Mouse (Mus musculus) brain, embryonic 14.5 days (tissue): Measurements from ENCODE around the gene Plrg1. TPM values are rescaled to one million over a fixed set of nuclear protein-coding genes. Genes with fewer than 3 reads are reported as not detected.

Experiments
- DNase-seq: peaks from one replicate; pipeline ENCODE4 v3.0.0-alpha.2; 2011; ENCODE audit warnings: low read depth
- CTCF ChIP-seq: fragments of 200-500 bp; IDR thresholded peaks from 2 replicates; pipeline ENCODE4 v1.5.1; 2012; ENCODE audit warnings: inconsistent platforms, mild to moderate bottlenecking, moderate library complexity, borderline replicate concordance; ENCODE audit not compliant: insufficient read depth, insufficient read length; ENCODE audit errors: extremely low read depth
- POLR2A ChIP-seq: fragments of 200-500 bp; IDR thresholded peaks from 2 replicates; pipeline ENCODE4 v1.6.1; 2012; ENCODE audit warnings: mild to moderate bottlenecking, inconsistent platforms, borderline replicate concordance; ENCODE audit not compliant: poor library complexity, insufficient read depth, insufficient read length, severe bottlenecking; ENCODE audit errors: extremely low read depth
- polyA plus RNA-seq: library from polyadenylated mRNA; depleted of rRNA; stranded (reverse); fragments of >200 nt; gene quantifications from 2 replicates; pipeline ENCODE4 v1.2.3, GENCODE M21; 2012

The Plrg1 gene
- polyA plus RNA-seq, 1 experiment: 87.6 TPM

GRCm38 (mm10) chr3:83025475-83026301 lies 29.6 kb upstream of the Plrg1 start, which contains the start of gene Fga:
Fga (plus strand) TSS chr3:83026076.
- TF ChIP-seq CTCF: no peak
- no peak for DNase-seq

DNA sequence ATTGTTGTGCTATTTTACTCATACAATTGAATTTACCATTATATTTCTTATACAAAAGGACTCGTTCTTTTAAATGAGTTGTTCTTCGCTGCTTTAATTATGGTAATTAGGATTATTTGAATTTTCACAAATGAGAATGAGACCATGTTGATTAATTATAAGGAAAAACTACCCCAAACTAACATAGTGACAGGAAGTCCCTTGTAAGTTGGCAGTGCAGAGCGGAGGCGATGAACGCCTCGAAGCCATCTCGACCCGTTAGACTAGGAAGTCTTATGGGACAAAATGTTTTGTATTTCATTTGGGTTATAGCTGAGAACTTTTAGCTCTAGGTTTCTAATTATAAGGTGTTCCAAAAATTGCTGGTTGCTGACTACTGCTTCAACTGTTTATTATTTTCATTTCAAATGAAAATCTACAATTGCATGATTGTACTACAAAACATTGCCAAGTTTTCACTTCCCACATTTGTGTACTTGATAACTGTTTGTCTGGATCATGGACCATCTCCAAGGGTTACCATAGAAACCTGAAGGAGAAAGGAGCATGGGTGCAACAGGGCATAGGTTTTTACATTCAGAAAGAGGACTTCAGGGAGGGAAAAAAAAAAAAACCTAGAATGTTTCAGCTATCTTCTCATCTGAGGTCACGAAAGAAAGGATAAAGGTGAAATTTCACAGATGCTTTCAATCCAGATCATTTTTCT lies 27.6 kb upstream of the Plrg1 start:
- no peak for TF ChIP-seq POLR2A
- TF ChIP-seq CTCF: no peak
- DNase-seq: peak; percentile 15

GRCm38 (mm10) chr3:83030331-83030730 lies 25.0 kb upstream of the Plrg1 start:
- no peak for DNase-seq
- no peak for TF ChIP-seq CTCF
- no peak for TF ChIP-seq POLR2A

DNA sequence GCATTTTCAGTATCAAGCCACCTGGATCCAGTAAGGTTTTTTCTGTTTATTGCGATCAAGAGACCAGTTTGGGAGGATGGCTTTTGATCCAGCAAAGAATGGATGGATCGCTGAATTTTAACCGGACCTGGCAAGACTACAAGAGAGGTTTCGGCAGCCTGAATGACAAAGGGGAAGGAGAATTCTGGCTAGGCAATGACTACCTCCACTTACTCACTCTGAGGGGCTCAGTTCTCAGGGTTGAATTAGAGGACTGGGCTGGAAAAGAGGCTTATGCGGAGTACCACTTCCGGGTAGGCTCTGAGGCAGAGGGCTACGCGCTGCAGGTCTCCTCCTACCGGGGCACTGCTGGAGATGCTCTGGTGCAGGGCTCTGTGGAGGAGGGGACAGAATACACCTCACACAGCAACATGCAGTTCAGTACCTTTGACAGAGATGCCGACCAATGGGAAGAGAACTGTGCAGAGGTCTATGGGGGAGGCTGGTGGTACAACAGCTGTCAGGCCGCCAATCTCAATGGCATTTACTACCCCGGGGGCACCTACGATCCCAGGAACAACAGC lies 22.5 kb upstream of the Plrg1 start:
- peak; percentile 25 for DNase-seq

DNA sequence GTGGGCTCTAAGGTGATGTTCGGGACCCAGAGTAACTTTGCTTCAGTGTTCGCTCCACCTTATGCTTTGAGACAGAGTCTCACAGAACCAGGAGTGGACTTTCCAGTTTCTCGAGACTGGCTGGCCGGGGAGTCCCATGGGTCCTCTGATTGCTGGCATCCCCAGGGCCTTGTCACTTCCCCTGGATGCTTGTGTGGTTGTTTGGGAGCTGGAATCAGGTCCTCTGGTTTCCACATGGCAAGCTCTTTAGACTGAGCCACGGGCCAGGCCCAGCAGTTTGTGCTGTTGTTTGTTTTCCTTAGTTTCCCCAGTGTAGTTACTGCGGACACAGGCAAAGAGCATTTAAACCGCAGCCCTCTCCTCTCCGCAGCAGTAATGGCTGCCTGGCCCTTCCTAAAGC lies 21.5 kb upstream of the Plrg1 start:
- no peak for DNase-seq
- TF ChIP-seq CTCF (no peak), POLR2A (no peak)

More for the DNA sequence above, 22.5 kb upstream of the Plrg1 start:
- no peak for TF ChIP-seq CTCF
- no peak for TF ChIP-seq POLR2A

DNA sequence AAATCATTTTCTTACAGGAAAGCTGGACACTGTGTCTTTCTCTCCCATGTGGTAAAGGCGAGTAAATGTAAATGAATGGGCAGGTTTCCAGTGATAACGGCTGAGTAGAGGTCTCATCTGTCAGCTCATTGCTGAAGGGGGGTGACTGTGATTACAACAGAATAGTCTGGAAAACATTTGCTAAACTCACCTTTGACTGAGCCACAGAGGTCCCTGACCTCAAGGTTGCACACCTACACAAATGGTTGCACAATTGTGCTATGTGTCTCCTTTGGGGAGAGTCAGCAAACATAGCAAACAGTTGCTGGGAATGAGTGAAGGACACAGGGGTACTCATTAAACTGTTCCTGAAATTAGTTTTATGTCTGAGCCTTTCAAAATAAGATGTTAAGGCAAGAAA lies 16.5 kb upstream of the Plrg1 start:
- peak; percentile 15 for DNase-seq
- TF ChIP-seq CTCF (no peak), POLR2A (no peak)

DNA sequence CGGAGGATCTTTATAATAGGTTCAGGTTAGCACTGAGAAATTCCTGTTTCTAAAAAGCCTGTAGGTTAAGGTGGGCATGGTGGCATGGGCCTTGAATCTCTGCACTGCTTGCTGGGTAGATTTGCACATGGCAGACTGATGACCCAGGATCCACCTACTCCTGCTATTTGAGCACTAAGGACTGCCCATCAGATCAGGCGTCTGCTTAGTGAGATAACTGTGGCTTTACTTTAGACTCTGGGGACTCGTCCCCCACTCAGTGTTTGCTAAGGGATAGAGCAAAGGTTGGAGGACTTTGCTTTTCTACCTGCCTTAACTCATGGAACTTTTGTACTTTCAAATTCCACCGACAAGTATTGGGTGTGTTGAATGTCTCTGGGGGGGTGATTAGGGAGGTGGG lies 15.7 kb upstream of the Plrg1 start:
- TF ChIP-seq CTCF: no peak
- TF ChIP-seq POLR2A: no peak
- DNase-seq: no peak

DNA sequence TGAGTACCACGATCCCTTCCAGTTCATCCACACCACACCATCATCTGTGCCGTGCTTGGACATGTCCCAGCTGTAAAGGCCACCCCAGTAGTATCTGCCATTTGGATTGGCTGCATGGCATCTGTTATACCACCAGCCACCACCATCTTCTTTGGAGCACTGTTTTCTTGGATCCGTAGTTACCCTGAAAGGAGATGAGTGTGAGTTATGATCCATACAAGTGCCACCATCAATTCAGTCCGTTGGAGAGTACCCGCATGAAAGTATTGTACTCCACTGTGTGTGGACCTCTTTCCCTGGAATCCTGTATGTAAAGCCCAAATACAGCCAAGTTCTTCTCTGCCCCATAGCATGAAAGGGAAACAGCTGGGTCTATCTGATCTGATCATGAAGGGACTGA lies 12.9 kb upstream of the Plrg1 start:
- no peak for DNase-seq

GRCm38 (mm10) chr3:83046649-83047048 lies 8.7 kb upstream of the Plrg1 start:
- no peak for DNase-seq
- TF ChIP-seq POLR2A (no peak), CTCF (no peak)

More for the DNA sequence above, 12.9 kb upstream of the Plrg1 start:
- TF ChIP-seq CTCF (no peak), POLR2A (no peak)

DNA sequence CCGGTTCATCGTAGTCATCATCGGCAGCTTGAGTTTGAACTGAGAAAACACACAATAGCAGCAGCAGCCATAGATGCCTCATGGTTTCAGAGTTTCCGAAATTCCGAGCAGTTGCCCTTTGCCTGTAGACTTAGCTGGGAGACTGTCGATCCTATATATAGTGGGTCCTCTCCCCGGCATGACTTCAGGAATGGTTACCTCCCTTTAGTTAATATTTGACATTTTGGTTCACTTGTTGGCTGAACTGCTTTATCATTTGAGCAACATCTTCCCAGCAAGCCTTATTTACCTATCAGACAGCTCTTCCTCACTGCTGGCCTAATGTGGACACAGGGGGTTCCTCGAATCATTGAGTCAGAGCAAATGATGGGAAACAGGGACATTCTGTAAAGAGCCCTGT lies 5.6 kb upstream of the Plrg1 start, which contains the start of gene Fgb:
TSS of gene Fgb (minus strand) at position 184 of the 400 bp plus-strand sequence.
- no peak for DNase-seq
- no peak for TF ChIP-seq CTCF
- no peak for TF ChIP-seq POLR2A

- no peak for TF ChIP-seq CTCF
- TF ChIP-seq POLR2A: no peak
- no peak for DNase-seq
Measured at GRCm38 (mm10) chr3:83050661-83051060, 4.7 kb upstream of the Plrg1 start.

GRCm38 (mm10) chr3:83052102-83052501 lies 3.2 kb upstream of the Plrg1 start:
- DNase-seq: no peak
- TF ChIP-seq POLR2A: no peak
- TF ChIP-seq CTCF: no peak

DNA sequence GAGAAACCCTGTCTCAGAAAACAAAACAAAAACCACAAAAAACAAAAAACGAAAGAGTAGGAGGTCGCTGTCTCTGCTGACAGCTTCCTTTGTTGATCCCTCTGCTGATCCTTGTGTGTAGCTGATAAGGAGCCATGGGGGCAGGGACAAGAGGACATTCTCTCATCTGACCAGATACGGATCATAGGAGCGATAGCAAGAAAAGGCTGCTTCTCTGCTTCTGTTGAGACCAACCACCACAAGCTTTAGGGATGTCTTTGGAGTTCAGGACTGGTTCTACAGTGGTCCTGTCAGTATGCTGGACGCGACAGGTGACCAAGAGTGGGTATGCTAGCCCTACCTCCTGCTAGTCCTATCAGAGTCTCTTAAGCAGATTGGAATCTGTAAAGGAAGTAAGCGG lies 2.2 kb upstream of the Plrg1 start:
- DNase-seq: peak; percentile 1
- TF ChIP-seq CTCF (no peak), POLR2A (no peak)

DNA sequence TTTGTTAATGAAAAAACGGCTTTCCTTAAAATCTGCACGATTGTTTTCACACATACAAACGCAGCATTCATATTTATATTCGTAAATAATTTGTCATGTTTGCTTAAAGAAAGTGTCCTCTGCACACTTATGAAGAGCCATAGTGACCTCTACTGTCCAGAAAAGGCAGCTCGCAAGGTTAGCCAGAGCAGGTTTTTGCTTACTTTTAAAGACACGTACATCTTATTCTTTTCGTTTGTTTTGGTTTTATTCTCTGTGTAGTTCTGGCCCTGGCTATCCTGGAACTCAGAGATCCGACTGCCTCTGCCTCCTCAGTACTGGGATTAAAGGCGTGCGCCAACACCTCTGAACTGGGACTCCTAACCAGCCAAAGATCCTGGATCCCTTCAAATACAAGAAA lies 1.6 kb upstream of the Plrg1 start:
- DNase-seq: peak; percentile 76
- TF ChIP-seq CTCF (peak; percentile 63; the same call in 1 of the 2 replicates), POLR2A (no peak)

- TF ChIP-seq CTCF (no peak), POLR2A (no peak)
Measured at GRCm38 (mm10) chr3:83054759-83055158, 563 bp upstream of the Plrg1 start.

More at GRCm38 (mm10) chr3:83054759-83055158, 563 bp upstream of the Plrg1 start:
- DNase-seq: no peak
